Comparison of ENCODE assay signal across 10 mouse cellular contexts in genomic region chr16:5227501-5227900, GRCm38 (mm10). TPM values are rescaled to one million over a fixed set of nuclear protein-coding genes. Genes with fewer than 3 reads are reported as not detected.
DNase-seq lines count a peak whose midpoint lies in the region; ATAC-seq lines count a peak whose summit lies in the region.
"Not testable (repeated sequence)": the region's sequence is repeated elsewhere in the genome, so short reads cannot be mapped to it uniquely, and the experiment has no call there.
"Had no signal": no experiment of that assay in that cellular context is flagged by ENCODE, and none has a peak within 500 bp of the region (broad histone marks: within the 10 kb centered on the region; RNA-seq: fewer than 3 reads in every experiment).

No protein-coding gene starts in this region.

- not testable (repeated sequence) for H3K27me3 ChIP-seq in heart, embryonic 13.5 days (replicated peaks); heart, embryonic 15.5 days

- H3K27ac ChIP-seq in heart, embryonic 13.5 days (replicated peaks): 0 out of 2 replicates have a peak overlapping the region, but pooled peaks have one; percentile 39
- H3K27ac ChIP-seq in heart, embryonic 15.5 days: peak overlapping the region; percentile 34; the same call in 1 of the 2 replicates

- DNase-seq in adrenal gland, adult (ENCODE audit: inconsistent age in 2 of 2, low spot score in 1 of 2): peak; percentile 33 to 76
- DNase-seq in adrenal gland, adult 2 months: peak; percentile 16
- DNase-seq in heart, adult 11 months: peak; percentile 85

- not testable (repeated sequence) for ATAC-seq in heart, embryonic 13.5 days (ENCODE audit: extremely low read depth, insufficient number of reproducible peaks, low FRiP score, low TSS enrichment); heart, embryonic 15.5 days (replicated peaks; ENCODE audit: insufficient number of reproducible peaks, insufficient read depth, low FRiP score, low read depth)

- 67% methylated on average over 19 of the region's 19 CpGs for WGBS in heart, embryonic 13.5 days
- WGBS in heart, embryonic 15.5 days: 67% methylated on average over 19 of the region's 19 CpGs

- not testable (repeated sequence) for H3K9ac ChIP-seq in heart, embryonic 13.5 days; heart, embryonic 15.5 days

- not testable (repeated sequence) for H3K4me3 ChIP-seq in heart, embryonic 13.5 days; heart, embryonic 15.5 days

- not testable (repeated sequence) for H3K36me3 ChIP-seq in heart, embryonic 13.5 days; heart, embryonic 15.5 days

- H3K4me1 ChIP-seq in heart, embryonic 13.5 days; heart, embryonic 15.5 days (replicated peaks): not testable (repeated sequence)

- H3K9me3 ChIP-seq in heart, embryonic 13.5 days; heart, embryonic 15.5 days (replicated peaks): not testable (repeated sequence)

- H3K4me2 ChIP-seq in heart, embryonic 13.5 days; heart, embryonic 15.5 days: not testable (repeated sequence)

RNA-seq across cellular contexts. Expression of gene AU021092, which starts 5.4 kb away (rescaled TPM):
- 10 to 100 TPM; 20.4 to 25.4 TPM for total RNA-seq in adrenal gland, adult 2 months (2021)
- 24.0 and 26.0 TPM in 2 replicates for polyA plus RNA-seq in adrenal gland, adult 2 months (2012; rRNA removed)
- 3.0 and 3.7 TPM in 2 replicates for polyA plus RNA-seq in heart, embryonic 13.5 days (2015; fragmentation: Nextera tagmentation; extraction: Ambion mirVana)
- polyA plus RNA-seq in heart, embryonic 15.5 days (2015; fragmentation: Nextera tagmentation; extraction: Ambion mirVana): 6.3 and 8.9 TPM in 2 replicates
- total RNA-seq: CH12.LX, G1E, MEL had no signal
- polyA plus RNA-seq: activated CD4-positive, CD25-positive, alpha-beta regulatory T cell, adult 4 months; CD4-positive, CD25-positive, alpha-beta regulatory T cell, adult 4 months; G1E had no signal

RNA-seq across cellular contexts. Expression of gene Alg1, which starts 5.9 kb away (rescaled TPM):
- 10 to 100 TPM; 32.5 to 36.2 TPM for total RNA-seq in adrenal gland, adult 2 months (2021)
- polyA plus RNA-seq in adrenal gland, adult 2 months (2012; rRNA removed): 89.1 and 91.3 TPM in 2 replicates
- 22.2 and 25.0 TPM in 2 replicates for polyA plus RNA-seq in heart, embryonic 13.5 days (2015; fragmentation: Nextera tagmentation; extraction: Ambion mirVana)
- polyA plus RNA-seq in heart, embryonic 15.5 days (2015; fragmentation: Nextera tagmentation; extraction: Ambion mirVana): 24.9 and 29.1 TPM in 2 replicates

RNA-seq across cellular contexts. Expression of gene Nagpa, which starts 23.7 kb away (rescaled TPM):
- total RNA-seq in adrenal gland, adult 2 months (2021): 10 to 100 TPM; 26.0 to 28.7 TPM
- polyA plus RNA-seq in adrenal gland, adult 2 months (2012; rRNA removed): 64.5 and 69.5 TPM in 2 replicates
- polyA plus RNA-seq in heart, embryonic 13.5 days (2015; fragmentation: Nextera tagmentation; extraction: Ambion mirVana): 14.4 and 16.3 TPM in 2 replicates
- 12.4 and 17.4 TPM in 2 replicates for polyA plus RNA-seq in heart, embryonic 15.5 days (2015; fragmentation: Nextera tagmentation; extraction: Ambion mirVana)

RNA-seq across cellular contexts. Expression of gene Eef2kmt, which starts 28.3 kb away (rescaled TPM):
- total RNA-seq in adrenal gland, adult 2 months (2021): 10 to 100 TPM; 21.7 to 30.9 TPM
- 72.7 and 79.6 TPM in 2 replicates for polyA plus RNA-seq in adrenal gland, adult 2 months (2012; rRNA removed)
- 23.5 and 25.7 TPM in 2 replicates for polyA plus RNA-seq in heart, embryonic 13.5 days (2015; fragmentation: Nextera tagmentation; extraction: Ambion mirVana)
- 19.8 and 27.6 TPM in 2 replicates for polyA plus RNA-seq in heart, embryonic 15.5 days (2015; fragmentation: Nextera tagmentation; extraction: Ambion mirVana)

Comparison
In these comparisons a context has a peak if more than half of its experiments do, and no peak if none do; other contexts are left out.
1. DNase-seq: peak in every context shown above with its lines; median percentile 85 in heart, adult 11 months; 54 in adrenal gland, adult; 16 in adrenal gland, adult 2 months.